Mouse (Mus musculus) adrenal gland, postnatal 10 days (tissue): ENCODE results near the gene Adh7. TPM values are rescaled to one million over a fixed set of nuclear protein-coding genes. Genes with fewer than 3 reads are reported as not detected.

Experiments
- DNase-seq: peaks from one replicate; pipeline ENCODE4 v3.0.0; 2021; ENCODE audit warnings: mixed read lengths
- total RNA-seq, 2 experiments: library from RNA; stranded (reverse); gene quantifications; 2 replicates each; pipeline ENCODE4 v1.2.3; 2021

Adh7 gene
- total RNA-seq, 2 experiments from 2014 or later = 10.8 to 23.5 TPM

DNA sequence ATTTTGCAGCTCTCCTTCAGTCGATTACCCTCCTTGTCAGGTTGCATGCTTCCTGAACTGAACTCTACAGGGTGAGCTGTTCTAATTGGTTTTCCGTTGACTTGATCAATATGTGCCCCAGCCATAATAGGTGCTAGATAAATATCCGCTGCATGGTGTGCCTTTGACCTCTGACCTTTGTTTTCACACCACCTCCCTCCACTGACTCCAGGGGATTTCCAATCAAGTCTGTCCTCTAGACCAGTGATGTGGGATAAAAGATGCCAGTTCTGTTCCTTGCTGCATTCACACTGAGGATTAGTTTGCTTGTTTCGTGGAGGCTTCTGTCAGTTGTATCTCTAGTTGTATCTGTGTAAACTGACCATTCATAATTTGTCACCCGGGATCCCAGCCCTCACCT is 36.6 kb downstream of the Adh7 start:
- no peak for DNase-seq

GRCm38 (mm10) chr3:138255366-138255765 is 37.8 kb downstream of the Adh7 start:
- no peak for DNase-seq

GRCm38 (mm10) chr3:138255780-138256550 is 38.4 kb downstream of the Adh7 start:
- DNase-seq = peak; percentile 53

GRCm38 (mm10) chr3:138260721-138261669 is 43.4 kb downstream of the Adh7 start, which contains the start of gene Adh1:
Gene Adh1, plus strand, starts transcription at chr3:138260991.
- DNase-seq = no peak

DNA sequence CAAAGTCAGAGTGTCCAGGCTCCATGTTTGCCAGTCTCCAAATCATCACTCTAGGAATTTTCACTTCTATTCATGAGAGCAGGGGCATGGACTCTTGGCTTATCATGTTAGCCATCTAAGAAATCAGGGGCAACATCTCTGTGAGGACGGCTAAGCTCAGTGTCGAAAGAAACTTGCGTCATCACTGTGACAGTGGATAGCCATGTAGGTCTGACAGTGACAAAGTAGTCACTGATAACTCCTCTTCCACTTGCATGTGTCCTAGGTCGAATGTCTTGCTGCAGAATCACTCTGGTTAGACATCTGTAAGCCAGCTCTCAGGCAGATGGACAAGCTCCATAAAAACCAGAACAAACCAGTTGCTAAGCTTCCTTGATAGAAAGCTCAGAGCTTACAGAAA is 45.0 kb downstream of the Adh7 start:
- peak; percentile 58 for DNase-seq

DNA sequence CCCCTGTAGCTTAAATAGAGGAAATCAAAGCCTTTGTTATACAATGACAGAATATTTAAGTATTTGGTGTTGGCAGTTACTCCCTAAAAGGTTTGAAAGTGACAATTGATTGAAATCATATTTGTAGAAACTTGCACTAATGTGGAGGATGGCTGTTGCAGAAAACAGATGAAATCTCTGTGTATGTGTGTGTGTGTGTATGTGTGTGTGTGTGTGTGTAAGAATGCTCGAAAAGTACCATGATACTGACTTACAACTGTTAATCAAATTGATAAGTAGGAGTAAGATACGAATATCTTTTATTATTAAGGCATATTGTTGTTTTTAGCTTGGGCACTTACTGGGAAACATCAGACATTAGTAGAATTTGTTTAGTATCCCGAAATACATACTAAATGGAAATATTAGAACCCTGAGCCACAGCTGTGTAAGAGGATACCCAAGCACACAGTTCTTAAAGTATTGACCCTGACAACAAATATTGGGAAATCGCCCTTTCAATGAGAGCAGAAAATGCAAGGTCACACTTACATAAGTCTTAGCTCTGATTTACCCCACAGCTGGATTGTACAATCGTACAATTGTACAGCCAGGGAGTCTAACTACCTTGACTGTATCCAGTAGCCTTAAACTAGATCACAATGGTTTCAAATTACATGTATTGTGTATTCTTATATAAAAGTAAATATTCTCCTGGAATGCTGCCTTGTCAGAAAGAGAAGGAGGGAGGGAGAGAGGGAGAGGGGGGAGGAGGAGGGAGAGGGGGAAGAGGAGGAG is 45.8 kb downstream of the Adh7 start:
- no peak for DNase-seq

DNA sequence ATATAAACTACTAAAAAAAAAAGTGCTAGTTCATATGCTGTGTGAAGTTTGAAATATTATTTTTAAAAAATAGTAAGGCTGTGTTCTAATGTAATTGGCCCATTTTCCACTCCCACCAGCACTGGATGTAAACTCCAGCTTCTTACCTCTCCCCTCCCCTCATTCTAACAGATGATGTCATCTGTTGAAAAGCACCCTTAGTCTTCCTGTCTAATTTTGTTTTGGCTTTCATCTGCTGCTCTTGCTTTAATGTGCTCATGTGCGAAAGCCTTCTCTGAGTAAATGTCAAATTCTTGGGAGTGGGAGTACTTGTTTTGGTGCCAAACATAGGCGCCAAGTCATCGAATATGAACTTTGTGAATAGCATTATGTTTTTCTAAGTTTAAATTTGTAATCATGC is 47.1 kb downstream of the Adh7 start:
- DNase-seq = no peak

DNA sequence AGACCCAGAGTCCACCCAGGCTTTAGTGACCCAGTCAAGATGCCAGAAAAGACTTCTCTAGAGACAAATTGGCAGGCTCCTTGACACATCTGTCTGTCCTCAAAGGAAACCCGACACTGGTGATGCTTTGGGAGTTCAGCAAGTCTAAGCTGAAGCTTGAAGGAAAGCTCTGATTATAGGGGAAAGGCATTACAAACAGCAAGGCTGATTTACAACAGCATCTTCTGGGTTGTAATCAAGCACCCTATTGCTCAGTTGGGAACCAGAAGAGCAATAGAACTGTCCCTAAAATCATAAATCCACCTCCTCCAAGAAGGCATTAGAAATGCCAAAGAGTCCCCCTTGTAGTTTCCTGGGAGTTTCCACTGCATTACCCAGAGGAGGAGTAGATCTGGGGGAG is 52.9 kb downstream of the Adh7 start:
- no peak for DNase-seq

GRCm38 (mm10) chr3:138271297-138271696 is 53.7 kb downstream of the Adh7 start:
- no peak for DNase-seq

- DNase-seq = no peak
Observed at GRCm38 (mm10) chr3:138273080-138273479, 55.5 kb downstream of the Adh7 start.

DNA sequence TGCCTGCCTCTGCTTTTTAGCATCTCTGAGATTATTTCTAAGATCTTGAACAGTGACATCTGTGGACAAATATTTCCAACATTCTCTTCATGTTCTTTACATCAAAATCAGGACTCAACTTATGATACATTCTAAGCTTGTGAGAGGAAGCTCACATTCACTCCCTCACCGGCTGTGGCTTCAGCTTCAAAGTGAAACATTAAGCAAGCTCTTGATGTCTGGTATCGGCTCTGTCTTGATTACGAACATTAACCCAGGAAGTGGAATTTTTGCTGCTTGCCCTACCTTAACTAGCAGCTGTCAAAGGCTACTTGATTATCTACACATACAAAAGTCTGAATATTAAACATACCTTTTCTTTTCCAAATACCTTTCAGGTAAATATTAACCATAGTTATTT is 57.5 kb downstream of the Adh7 start:
- DNase-seq = no peak

DNA sequence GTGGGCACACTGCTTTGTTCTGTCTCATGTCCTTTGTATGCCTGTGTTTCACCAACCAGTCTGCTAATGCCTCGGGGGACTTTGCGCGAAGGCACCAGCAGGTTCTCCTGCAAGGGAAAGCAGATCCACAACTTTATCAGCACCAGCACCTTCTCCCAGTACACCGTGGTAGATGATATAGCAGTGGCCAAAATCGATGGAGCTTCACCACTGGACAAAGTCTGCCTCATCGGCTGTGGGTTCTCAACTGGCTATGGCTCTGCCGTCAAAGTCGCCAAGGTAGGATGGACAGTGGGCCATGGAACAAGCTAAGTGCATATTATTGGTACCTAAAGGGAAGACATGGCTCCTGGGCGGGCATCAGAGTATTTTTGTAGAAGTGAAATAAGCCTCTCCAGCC is 65.0 kb downstream of the Adh7 start:
- DNase-seq = no peak

Other genes starting within 250 kb of the Adh7 start
- gene Dapp1, start 236.2 kb upstream of the Adh7 start, total RNA-seq = 1 to 10 TPM; 5.9 to 7.1 TPM
- 10 to 100 TPM in 1 of 2 experiments, 1 to 10 TPM in 1; 2.5 to 11.6 TPM for gene 1110002E22Rik, start 152.7 kb upstream of the Adh7 start, total RNA-seq
- under 1 TPM in 1 of 2 experiments, not detected in 1; 0.33 TPM for gene Gm5105, start 150.4 kb upstream of the Adh7 start, total RNA-seq
- 10 to 100 TPM in 1 of 2 experiments, 1 to 10 TPM in 1; 8.2 to 10.9 TPM for gene Trmt10a, start 74.3 kb upstream of the Adh7 start, total RNA-seq
- 10 to 100 TPM; 16.3 to 30.1 TPM for gene Mttp, start 72.8 kb upstream of the Adh7 start, total RNA-seq
- gene 4930579F01Rik, start 23.9 kb upstream of the Adh7 start, total RNA-seq = not detected
- 1,000 to 10,000 TPM; 2,760 to 3,266 TPM for gene Adh1, start 43.2 kb downstream of the Adh7 start, total RNA-seq
- gene Adh6a, start 95.5 kb downstream of the Adh7 start, total RNA-seq = under 1 TPM in 1 of 2 experiments, not detected in 1; 0.21 TPM
- gene Adh6b, start 124.0 kb downstream of the Adh7 start, total RNA-seq = 1 to 10 TPM; 1.1 to 1.2 TPM
- 1 to 10 TPM; 3.6 to 4.4 TPM for gene Adh4, start 197.7 kb downstream of the Adh7 start, total RNA-seq
- gene Adh5, start 225.3 kb downstream of the Adh7 start, total RNA-seq = 100 to 1,000 TPM; 209 TPM